Mouse (Mus musculus): ENCODE results near the gene Rrbp1. TPM values are rescaled to one million over a fixed set of nuclear protein-coding genes. Genes with fewer than 3 reads are reported as not detected.

The Rrbp1 gene
- polyA plus RNA-seq, 1 experiment from 2014 or later = 152 TPM

DNA sequence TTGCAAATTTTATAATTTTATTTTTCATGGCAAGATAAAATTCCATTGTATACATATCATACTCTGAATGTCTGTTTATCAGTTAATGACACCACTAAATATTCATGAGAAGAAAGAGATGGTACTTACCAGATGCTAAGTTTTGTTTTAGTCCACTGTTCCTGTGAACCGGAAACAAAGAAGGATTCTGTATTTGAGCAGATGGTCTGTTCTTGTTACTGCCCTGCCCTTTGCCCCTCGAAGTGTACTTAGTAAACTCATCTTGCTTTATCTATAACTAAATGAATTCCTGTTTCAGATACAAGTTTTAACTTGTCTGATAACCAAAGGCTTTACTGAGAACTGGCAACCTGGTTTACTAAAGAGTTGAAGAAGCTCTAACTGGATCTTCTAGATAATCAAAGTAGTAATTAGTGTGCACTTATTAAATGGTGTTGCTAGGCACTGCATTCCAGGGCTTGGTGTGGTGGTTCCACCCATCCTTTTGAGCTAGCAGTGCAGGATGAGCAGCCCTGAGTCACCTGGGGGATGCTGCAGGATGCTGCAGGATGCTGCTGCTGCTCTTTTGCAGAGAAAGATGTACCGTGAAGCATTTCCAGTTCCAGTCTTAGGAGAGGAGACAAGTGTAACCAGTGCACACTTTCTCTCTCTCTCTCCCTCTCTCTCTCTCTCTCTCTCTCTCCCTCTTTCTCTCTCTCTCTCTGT is 81.3 kb downstream of the Rrbp1 start:
- Histone ChIP-seq H3K4me3 (no peak overlapping the region), H3K9me3 (no peaks in the 10 kb centered on the region), H3K4me2 (no peak overlapping the region), H3K9ac (no peak overlapping the region), H3K4me1 (0 out of 2 replicates have a peak, but pooled peaks cover 7% of the 10 kb centered on the region), H3K27me3 (no peaks in the 10 kb centered on the region), H3K36me3 (no peaks in the 10 kb centered on the region), H3K27ac (no peak overlapping the region)
- no peak for ATAC-seq (ENCODE audit: insufficient number of reproducible peaks, low FRiP score, low TSS enrichment, low read depth)
- 63% methylated on average over 3 of the region's 3 CpGs for WGBS

DNA sequence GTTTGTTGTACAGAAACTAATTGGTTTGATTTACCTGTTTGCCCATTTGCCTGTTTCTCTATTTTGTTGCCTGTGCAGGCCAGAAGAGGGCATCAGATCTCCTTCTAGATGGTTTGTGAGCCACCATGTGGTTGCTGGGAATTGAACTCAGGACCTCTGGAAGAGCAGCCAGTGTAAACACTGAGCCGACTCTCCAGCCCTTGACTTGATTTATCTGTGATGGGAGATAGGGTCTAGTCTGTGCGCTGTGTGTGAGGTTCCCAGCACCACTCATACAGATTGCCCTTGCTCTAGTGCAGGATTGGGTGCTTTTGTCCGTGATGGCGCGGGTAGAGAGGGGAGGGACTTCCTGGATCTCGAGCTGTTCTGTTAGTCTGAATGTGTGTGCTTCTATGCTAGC is 85.2 kb downstream of the Rrbp1 start:
- peaks cover 4% of the 10 kb centered on the region; the same call in 1 of the 2 replicates for H3K4me1 ChIP-seq
- WGBS = 95% methylated on average over 6 of the region's 6 CpGs
- ATAC-seq (ENCODE audit: insufficient number of reproducible peaks, low FRiP score, low TSS enrichment, low read depth) = no peak
- no peak overlapping the region for H3K4me2 ChIP-seq
- H3K27ac ChIP-seq = no peak overlapping the region
- H3K9ac ChIP-seq = no peak overlapping the region
- no peaks in the 10 kb centered on the region for H3K36me3 ChIP-seq
- no peaks in the 10 kb centered on the region for H3K9me3 ChIP-seq
- H3K27me3 ChIP-seq = no peaks in the 10 kb centered on the region
- H3K4me3 ChIP-seq = no peak overlapping the region

DNA sequence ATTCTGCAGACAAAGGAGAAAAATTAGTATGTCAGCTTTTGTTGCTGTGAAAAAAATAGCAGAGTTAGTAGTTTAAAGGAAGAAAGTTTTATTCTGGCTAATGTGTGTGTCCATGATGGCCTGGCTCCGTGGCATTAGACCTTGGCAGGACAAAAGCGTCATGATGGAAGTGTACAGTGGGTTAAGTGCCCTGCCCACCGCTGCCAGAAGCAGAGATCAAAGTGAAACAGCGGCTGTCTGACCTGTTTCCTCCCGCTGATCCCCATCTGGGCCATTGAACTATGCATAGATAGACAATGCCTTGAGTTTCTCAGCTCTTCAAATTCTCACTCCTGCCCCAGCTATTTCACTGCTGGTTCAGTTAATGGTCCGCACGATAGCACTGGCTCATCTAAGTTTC is 87.0 kb downstream of the Rrbp1 start:
- H3K27me3 ChIP-seq = no peaks in the 10 kb centered on the region
- WGBS = 42% methylated on average over 7 of the region's 7 CpGs
- no peak overlapping the region for H3K4me3 ChIP-seq
- no peaks in the 10 kb centered on the region for H3K9me3 ChIP-seq
- no peaks in the 10 kb centered on the region for H3K36me3 ChIP-seq
- no peak overlapping the region for H3K9ac ChIP-seq
- ATAC-seq (ENCODE audit: insufficient number of reproducible peaks, low FRiP score, low TSS enrichment, low read depth) = no peak
- peaks cover 4% of the 10 kb centered on the region; the same call in 1 of the 2 replicates for H3K4me1 ChIP-seq
- H3K27ac ChIP-seq = no peak overlapping the region
- no peak overlapping the region for H3K4me2 ChIP-seq

DNA sequence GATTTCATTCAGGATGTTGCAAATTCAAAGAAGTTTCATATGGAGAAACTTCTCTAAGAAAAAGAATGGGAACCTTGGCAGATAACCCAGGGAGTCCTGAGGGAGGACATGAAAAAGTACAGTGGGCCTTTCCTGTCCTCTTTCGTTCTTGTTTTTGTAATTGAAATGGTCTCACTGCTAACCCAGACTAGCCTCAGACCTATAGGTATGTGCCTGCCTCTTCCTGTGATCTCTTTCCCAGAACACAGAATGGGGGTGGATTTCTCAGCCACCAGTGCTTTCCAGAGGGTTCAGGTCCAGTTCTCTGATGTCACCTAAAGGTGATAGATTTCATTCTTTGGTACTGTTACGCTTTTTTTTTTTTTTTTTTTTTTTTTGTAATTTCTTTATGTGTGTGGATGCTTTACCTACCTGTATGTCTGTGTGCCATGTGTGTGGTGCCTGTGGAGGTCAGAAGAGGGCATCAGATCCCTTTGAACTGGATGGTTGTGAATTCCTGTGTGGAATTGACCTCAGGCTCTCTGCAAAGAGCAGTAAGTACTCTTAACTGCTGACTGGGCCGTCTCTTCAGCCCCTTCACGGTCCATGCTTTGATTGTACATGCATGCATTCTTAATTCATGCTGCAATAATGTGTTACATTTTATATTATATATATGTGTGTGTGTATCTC is 92.1 kb downstream of the Rrbp1 start:
- H3K4me3 ChIP-seq = no peak overlapping the region
- 38% methylated on average over 4 of the region's 4 CpGs for WGBS
- no peaks in the 10 kb centered on the region for H3K27me3 ChIP-seq
- H3K4me2 ChIP-seq = no peak overlapping the region
- no peak overlapping the region for H3K27ac ChIP-seq
- peaks cover 23% of the 10 kb centered on the region for H3K4me1 ChIP-seq
- no peaks in the 10 kb centered on the region for H3K36me3 ChIP-seq
- no peak overlapping the region for H3K9ac ChIP-seq
- ATAC-seq (ENCODE audit: insufficient number of reproducible peaks, low FRiP score, low TSS enrichment, low read depth) = no peak
- no peaks in the 10 kb centered on the region for H3K9me3 ChIP-seq

DNA sequence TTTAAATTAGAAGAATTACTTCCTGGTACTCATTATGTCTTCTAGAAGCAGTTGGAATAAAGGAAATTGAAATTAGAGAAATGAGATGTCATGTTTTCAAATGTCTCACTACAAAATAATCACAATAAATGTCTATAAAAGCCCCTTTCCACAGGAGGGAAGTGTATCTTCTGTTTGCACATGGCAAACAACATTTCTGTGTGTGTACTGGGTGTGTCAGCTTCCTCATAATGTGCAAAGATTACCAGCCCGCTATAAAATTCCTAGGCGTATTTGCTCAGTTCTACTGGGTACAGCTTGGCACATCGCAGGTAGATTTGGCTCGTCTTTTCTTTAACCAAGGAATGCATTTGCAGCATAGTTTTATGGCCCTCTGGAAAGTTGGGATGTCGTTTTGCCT is 93.4 kb downstream of the Rrbp1 start:
- H3K27ac ChIP-seq = no peak overlapping the region
- no peak overlapping the region for H3K9ac ChIP-seq
- H3K4me1 ChIP-seq = peaks cover 22% of the 10 kb centered on the region
- H3K4me3 ChIP-seq = no peak overlapping the region
- H3K9me3 ChIP-seq = no peaks in the 10 kb centered on the region
- peak overlapping the region; percentile 71 for H3K4me2 ChIP-seq
- ATAC-seq (ENCODE audit: insufficient number of reproducible peaks, low FRiP score, low TSS enrichment, low read depth) = no peak
- no peaks in the 10 kb centered on the region for H3K36me3 ChIP-seq
- no peaks in the 10 kb centered on the region for H3K27me3 ChIP-seq
- 36% methylated on average over 5 of the region's 5 CpGs for WGBS

DNA sequence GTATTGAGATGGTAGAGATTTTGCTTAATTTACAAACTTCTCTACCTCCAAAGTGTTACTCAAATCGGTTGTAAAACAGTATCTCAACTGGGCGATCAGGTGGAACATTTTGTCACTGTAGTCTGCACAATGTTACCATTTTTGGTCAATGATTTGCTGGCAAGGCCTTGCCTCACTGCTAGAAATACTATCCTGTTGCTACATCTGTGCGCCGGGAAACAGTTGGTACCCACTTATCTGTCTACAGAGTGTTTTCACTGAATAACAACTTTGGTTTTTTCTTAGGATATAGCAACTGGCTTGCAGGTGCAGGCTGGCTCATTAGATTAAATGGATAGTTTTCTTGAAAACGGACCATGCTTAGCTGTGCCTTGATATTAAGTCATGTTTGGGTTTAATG is 94.8 kb downstream of the Rrbp1 start:
- peak overlapping the region; percentile 71 for H3K9ac ChIP-seq
- H3K36me3 ChIP-seq = no peaks in the 10 kb centered on the region
- H3K9me3 ChIP-seq = no peaks in the 10 kb centered on the region
- peak overlapping the region; percentile 73 for H3K4me3 ChIP-seq
- peak overlapping the region; percentile 71 for H3K4me2 ChIP-seq
- H3K27me3 ChIP-seq = no peaks in the 10 kb centered on the region
- H3K27ac ChIP-seq = peak overlapping the region; percentile 97
- ATAC-seq (ENCODE audit: insufficient number of reproducible peaks, low FRiP score, low TSS enrichment, low read depth) = no peak
- peaks cover 22% of the 10 kb centered on the region for H3K4me1 ChIP-seq
- whole genome bisulfite sequencing = 3% methylated on average over 5 of the region's 5 CpGs

DNA sequence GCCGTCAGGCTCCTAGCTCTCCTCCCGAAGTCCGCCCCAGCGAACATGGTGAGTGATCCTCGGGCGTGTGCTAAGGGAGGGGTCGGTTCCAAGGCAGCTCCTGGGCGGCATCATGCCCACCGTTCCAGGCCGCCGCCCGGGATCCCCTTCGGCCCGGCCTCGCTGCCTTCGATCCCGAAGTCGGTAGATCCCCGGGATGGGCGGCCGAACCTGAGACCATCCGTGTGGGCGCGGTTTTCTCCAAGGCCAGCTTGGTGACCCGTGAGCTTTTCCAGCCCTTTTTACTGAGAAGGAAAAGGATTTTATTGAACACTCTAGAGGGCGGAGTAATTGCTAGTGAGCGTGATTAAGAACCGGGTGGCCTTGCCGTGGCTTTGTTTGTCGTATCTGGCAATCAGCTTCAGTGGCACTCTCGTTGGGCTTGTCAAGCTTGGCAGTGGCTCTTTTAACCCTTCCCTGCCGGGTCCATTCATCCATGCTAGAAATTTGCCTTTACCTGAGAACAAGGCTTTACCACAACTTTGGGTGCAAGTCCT is 95.4 kb downstream of the Rrbp1 start:
- under 1% methylated on average over 31 of the region's 32 CpGs for WGBS
- Histone ChIP-seq H3K27ac (peak overlapping the region; percentile 97), H3K9ac (peak overlapping the region; percentile 71), H3K9me3 (no peaks in the 10 kb centered on the region), H3K4me2 (peak overlapping the region; percentile 71), H3K36me3 (no peaks in the 10 kb centered on the region), H3K4me1 (peaks cover 22% of the 10 kb centered on the region), H3K27me3 (no peaks in the 10 kb centered on the region), H3K4me3 (peak overlapping the region; percentile 73)
- ATAC-seq (ENCODE audit: insufficient number of reproducible peaks, low FRiP score, low TSS enrichment, low read depth) = no peak

DNA sequence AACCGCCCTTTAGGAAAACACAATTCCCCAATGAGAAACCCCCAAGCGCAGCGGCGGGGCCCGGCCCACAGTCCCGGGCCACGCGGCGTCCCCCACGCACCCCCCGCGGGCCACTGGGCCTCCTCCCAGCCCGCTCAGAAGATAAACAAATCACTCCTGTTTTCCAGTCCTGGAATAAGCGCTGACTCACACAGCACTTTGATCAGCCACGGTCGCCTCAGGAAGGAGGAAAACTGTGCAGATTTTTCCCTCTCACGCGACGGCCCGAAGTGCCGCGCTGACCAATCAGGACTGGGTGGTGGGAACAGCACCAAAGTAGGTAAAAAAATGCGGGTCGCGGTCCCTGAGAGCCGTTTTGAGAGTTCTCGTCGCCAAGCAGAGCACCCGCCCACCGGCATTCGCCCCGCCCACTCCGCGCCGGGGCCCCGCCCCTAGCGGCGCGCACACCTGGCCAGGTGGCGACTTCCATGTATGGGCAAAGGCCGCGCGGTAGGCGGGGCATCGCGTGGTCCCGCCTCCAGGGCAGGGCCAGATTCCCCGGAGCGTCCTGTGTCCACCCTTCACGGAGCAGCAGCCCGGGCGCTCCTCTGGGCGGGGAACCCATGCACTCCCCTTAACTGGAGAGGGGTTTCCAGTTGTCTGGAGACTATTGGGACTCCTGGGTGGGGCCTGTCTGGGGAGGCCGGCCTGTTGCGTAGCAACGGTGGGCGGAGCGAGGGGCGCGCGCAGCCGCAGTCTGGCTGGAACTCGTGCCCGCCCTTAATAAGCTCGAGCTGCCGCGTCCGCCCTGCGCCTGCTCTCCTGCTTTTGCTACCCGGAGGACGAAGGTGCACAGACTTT is 96.1 kb downstream of the Rrbp1 start, which contains the start of gene Dstn:
Dstn (plus strand) TSS at position 561 of the 840 bp plus-strand sequence.
- no peaks in the 10 kb centered on the region for H3K36me3 ChIP-seq
- H3K27ac ChIP-seq = peak within 1 kb of the TSS; percentile 97
- H3K4me3 ChIP-seq = peak within 1 kb of the TSS; percentile 73
- peak within 1 kb of the TSS; percentile 71 for H3K4me2 ChIP-seq
- peak within 1 kb of the TSS; percentile 71 for H3K9ac ChIP-seq
- under 1% methylated on average over 71 of the region's 71 CpGs for WGBS
- peak; percentile 97 for ATAC-seq (ENCODE audit: insufficient number of reproducible peaks, low FRiP score, low TSS enrichment, low read depth)
- H3K9me3 ChIP-seq = no peaks in the 10 kb centered on the region
- no peaks in the 10 kb centered on the region for H3K27me3 ChIP-seq
- peaks cover 22% of the 10 kb centered on the region for H3K4me1 ChIP-seq

DNA sequence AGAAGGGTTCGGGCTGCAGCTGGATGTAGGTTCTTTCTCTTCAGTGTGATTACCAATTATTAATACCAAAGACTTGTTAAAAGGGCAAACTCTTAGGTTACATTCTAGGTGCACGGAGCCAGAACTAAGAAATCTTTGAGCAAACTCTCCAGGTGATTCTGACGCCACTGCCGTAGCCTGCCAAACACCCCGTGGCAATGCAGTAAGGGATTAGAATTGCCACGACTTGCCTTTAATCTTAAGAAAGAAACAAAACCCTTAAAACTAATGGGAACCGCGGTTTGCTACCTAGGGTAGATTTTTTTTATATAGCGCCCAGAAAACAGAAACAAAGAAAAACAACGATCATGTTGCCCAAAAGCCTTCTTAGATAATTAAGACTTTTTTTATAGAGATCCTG is 96.8 kb downstream of the Rrbp1 start:
- Histone ChIP-seq H3K27ac (peak overlapping the region; percentile 97), H3K4me1 (peaks cover 22% of the 10 kb centered on the region), H3K27me3 (no peaks in the 10 kb centered on the region), H3K4me2 (peak overlapping the region; percentile 71), H3K4me3 (peak overlapping the region; percentile 73), H3K36me3 (no peaks in the 10 kb centered on the region), H3K9me3 (no peaks in the 10 kb centered on the region), H3K9ac (peak overlapping the region; percentile 53)
- WGBS = 3% methylated on average over 10 of the region's 10 CpGs
- ATAC-seq (ENCODE audit: insufficient number of reproducible peaks, low FRiP score, low TSS enrichment, low read depth) = no peak

DNA sequence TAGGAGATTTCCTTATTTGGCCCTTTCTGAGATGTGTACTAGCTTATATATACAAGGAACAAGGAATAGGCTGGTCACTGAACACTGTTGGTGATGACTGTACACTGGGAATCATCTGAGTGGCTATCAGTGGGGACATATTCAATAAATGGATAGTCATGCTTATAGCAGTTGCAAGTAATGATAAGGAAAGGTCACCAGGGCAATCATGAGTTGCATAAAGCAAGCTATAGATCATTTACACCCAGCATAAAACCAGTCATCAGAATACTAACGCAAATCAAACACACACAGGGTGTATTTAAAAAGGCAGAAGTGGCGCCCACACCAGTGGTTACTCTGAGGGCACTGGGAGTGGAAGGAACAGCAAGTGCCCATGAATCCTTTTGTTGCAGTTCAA is 98.9 kb downstream of the Rrbp1 start:
- no peak overlapping the region for H3K27ac ChIP-seq
- no peaks in the 10 kb centered on the region for H3K27me3 ChIP-seq
- H3K9ac ChIP-seq = no peak overlapping the region
- no peak for ATAC-seq (ENCODE audit: insufficient number of reproducible peaks, low FRiP score, low TSS enrichment, low read depth)
- no peak overlapping the region for H3K4me2 ChIP-seq
- H3K4me1 ChIP-seq = peaks cover 8% of the 10 kb centered on the region
- H3K36me3 ChIP-seq = no peaks in the 10 kb centered on the region
- H3K9me3 ChIP-seq = no peaks in the 10 kb centered on the region
- no peak overlapping the region for H3K4me3 ChIP-seq
- WGBS = 86% methylated on average over 2 of the region's 2 CpGs

DNA sequence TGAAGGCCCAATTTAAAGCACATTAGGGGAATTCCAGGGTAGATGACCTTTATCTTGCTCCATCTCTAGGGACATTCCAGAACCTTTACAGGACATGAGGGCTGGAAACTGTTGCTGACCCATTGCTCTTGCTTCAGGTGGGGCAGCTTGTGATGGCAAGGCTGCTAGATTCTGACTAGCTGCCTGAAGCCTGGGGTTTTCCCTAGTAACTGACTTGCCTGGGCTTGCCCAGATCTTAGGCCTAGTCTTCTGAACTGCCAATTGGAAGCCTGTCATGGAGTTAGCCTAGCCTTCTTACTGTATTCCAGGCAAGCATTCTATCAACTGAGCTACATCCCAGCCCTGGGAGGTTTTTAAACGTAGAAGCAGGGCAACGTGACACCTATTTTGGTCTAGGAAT is 101.8 kb downstream of the Rrbp1 start:
- no peak for ATAC-seq (ENCODE audit: insufficient number of reproducible peaks, low FRiP score, low TSS enrichment, low read depth)
- Histone ChIP-seq H3K4me3 (no peak overlapping the region), H3K9me3 (no peaks in the 10 kb centered on the region), H3K9ac (no peak overlapping the region), H3K36me3 (no peaks in the 10 kb centered on the region), H3K4me2 (no peak overlapping the region), H3K27me3 (no peaks in the 10 kb centered on the region), H3K4me1 (no peaks in the 10 kb centered on the region; the same call in 1 of the 2 replicates), H3K27ac (no peak overlapping the region)
- WGBS = 64% methylated on average over 2 of the region's 2 CpGs

Measured in limb, embryonic 15.5 days (tissue).